Mouse (Mus musculus) stomach, postnatal 0 days (tissue): ENCODE measurements around the gene Cpm.

ENCODE experiments used
- CTCF ChIP-seq: IDR thresholded peaks from 2 replicates; pipeline ENCODE4 v1.5.1; 2016; ENCODE audit warnings: antibody characterized with exemption, low read depth, mild to moderate bottlenecking, moderate library complexity
- EP300 ChIP-seq: optimal IDR thresholded peaks from 2 replicates; pipeline ENCODE3; 2016; ENCODE audit warnings: antibody characterized with exemption

DNA sequence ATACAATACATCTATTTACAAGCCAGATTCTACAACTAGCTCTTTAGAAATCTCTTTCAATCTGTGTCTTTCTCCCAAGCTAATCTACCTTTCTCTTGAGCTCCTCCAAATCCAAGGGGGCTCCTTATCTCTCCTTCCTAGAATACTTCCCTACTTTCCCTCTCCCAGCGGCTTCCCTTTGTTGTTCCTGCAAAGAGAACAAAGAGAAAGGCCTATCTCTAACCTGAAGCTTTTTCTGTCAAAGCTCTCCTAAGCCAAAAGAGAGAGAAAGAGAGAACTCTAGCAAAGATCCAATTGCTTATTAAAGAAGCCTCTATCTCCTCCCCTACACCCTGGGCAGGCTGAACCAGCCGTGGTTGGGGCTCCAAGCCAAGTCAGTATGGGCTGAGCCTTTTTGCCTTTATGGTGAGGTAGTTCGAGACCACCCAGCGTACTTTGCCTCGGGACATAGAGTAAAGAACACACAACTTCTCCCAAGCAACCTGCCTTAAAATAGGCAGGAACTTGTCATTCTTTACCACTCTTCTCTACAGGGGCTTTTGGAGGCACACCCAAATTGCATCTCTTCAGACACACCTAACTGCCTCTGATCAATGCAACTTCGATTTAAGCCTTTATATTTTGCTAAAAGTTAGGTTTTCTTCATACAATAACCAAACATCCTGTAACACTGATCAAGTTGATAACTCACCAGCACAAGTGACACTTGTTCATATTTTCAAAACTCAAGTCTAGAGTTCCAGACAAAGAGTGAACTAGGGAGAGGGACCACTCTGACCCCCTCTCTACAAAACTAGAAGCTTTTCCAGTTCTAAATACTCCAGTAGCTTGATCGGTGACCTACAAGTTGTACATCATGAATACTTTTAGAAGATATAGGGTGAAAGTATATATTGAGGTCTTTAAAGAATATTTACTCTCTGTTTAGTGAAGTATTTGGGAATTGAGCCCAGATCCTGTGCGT is 16.4 kb upstream of the Cpm start:
- TF ChIP-seq CTCF (no peak), EP300 (no peak)
